Mouse (Mus musculus) layer of hippocampus, postnatal 36 days (tissue): ENCODE measurements at regions not wholly inside any gene's neighbourhood (a gene's known extent, or its start where the extent isn't known, plus 50 kb on each side); places are given as distances from the start of the nearest gene placed in this dataset.

Experiments used
- DNase-seq, 2 experiments: peaks; one replicate each; pipeline ENCODE4 v3.0.0; 2022

- DNase-seq, result no peak
Observed at GRCm38 (mm10) chr11:17750345-17750744, 203.3 kb downstream of the Etaa1 start.

GRCm38 (mm10) chr11:17759224-17759623 is 194.5 kb downstream of the Etaa1 start:
- DNase-seq, result no peak

- DNase-seq, result no peak
Observed at GRCm38 (mm10) chr11:17763411-17763810, 190.3 kb downstream of the Etaa1 start.

DNA sequence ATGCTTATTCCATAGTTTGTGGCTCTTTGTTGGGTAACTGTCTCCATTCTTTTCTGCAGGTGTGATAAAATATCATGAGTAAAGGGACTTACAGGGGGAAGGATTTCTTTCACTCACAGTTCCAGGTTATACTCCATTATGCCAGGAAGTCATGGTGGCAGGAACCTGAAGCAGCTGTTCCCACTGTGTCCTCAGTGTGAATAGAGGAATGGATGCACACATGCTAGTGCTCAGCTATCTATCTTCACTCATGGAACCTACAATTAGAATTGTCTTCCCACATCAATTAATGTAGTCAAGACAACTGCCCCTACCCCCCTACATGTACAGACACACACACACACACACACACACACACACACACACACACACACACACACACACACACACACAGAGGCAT is 189.5 kb downstream of the Etaa1 start:
- no peak for DNase-seq

DNA sequence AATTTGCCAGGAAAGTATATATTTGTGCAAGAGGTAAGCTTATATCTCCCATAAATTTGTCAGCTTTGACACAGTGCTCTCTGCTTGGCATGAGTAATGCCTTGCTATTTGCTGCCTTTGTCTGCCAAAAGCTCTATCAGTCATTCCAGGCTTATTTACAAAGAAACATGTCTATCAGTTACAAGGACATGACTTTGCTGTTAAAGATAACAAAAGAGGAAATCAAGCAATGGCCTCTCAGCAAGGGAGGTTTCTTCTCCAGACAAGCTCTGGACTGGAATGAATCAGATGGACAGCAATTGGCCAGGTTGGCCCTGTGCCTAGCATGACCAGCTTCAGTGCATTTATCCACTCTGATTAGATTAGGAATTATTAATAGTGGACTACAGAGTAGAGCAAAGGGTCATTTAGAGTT is 185.3 kb downstream of the Etaa1 start:
- DNase-seq, result no peak

- DNase-seq, result no peak
Observed at GRCm38 (mm10) chr11:17768837-17769466, 184.7 kb downstream of the Etaa1 start.

DNA sequence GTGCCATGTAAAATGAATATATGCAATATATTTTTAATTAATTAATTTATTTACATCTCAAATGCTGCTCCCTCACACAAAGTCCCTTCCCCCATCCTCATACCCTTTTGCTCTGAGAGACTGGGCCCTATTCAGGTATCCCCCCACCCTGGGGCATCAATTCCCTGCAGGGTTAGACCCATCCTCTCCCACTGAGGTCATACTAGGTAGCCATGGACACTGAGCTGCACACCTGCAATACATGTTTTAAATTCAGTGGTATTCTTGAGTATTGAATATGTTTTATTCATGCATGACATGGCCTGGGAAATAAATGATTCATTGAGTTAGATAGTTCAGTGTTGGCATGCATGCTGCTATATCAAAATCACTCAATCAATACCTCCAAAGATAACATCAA is 156.0 kb downstream of the Etaa1 start:
- DNase-seq, result no peak

DNA sequence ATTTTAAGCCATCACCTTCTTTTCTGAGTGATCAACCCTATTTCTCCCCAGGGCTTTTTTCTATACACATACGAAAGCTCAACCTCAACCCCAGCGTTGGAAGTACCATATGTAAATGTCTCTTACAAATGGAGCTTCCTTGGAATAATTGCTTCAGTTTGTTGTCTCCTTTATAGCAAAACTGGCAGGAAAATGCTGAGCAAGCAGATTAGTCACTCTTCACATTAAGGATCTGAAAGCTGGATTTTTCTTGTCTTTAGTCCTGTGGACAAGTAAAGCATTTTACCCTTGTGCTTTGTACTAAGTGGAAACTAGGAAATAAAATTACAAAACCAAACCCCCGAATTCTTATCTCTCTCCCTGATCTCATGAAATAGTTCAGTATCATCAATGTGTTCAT is 145.8 kb downstream of the Etaa1 start:
- no peak for DNase-seq

DNA sequence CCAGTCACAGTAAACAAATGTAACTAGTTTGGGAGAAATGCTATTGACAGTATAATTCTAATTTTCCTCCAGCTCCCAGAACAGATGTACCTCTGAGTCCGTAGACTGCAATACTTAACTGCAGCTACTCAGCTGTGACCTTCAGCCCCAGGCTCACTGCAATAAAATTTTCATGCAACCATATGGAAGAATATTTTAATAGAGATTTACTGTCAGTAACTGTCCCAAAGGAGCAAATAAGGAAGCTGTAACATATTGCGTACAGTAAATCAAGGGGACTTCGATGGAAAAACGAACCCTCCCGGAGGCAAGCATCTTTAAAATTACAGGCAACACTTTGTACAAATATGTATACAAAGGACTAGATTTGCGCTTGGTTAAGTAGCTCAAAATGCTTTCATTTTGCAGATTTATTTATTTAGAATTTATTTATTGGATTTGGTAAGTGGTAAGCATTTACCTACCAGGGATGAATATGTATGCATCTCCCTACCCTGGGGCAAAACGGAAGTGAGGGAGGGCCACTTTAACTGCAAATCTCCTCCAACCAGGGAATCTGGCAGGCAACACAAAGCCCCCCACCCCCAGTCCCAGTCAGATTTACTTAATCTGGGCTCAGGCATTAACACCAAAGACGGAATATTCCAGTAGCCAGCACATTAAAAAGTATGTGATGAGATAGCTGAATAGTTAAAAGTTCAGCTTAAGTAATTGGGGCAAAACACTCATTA is 141.7 kb downstream of the Etaa1 start:
- no peak for DNase-seq

DNA sequence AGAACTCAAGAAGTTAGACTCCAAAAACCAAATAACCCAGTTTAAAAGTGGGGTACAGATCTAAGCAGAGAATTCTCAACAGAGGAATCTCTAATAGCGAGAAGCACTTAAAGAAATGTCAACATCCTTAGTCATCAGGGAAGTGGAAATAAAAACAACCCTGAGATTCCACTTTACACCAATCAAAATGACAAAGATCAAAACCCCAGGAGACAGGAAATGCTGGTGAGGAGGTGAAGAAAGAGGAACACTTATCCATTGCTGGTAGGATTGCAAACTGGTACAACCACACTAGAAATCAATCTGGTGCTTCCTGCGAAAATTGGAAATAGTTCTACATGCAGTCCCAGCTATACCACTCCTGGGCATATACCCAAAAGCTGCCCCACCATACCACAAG is 111.0 kb downstream of the Etaa1 start:
- DNase-seq, result no peak

- no peak for DNase-seq
Observed at GRCm38 (mm10) chr11:17852405-17852804, 101.3 kb downstream of the Etaa1 start.

DNA sequence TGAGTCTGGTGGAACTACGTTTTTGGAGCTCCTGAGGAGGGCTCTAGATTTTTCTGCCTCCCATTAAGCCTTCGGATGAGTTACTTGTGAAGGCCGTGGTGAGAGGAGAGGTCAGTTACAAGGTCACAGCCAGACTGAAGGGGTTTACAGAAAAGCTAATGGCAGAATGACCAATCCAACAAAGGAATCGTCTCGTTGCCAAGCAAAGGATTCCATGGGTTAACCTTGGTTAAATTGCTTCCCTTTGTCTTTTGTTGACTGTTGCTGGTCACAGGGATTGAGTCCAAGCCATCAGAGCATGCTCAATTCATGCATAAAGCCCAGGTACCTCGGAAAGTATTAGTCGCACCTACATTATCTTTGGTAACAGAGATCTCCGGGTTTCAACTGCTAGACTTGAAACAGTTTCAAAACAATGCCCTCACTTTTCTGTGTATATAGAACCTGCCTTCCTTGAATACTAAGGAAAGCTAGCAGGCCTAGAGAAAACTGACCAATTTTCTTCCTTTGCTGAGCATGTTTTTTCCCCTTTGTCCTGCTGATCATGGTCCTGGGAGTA is 100.3 kb downstream of the Etaa1 start:
- no peak for DNase-seq

- no peak for DNase-seq
Observed at GRCm38 (mm10) chr11:17853832-17854231, 99.8 kb downstream of the Etaa1 start.

GRCm38 (mm10) chr11:17859364-17860131 is 94.1 kb downstream of the Etaa1 start:
- DNase-seq, result no peak

GRCm38 (mm10) chr11:17864833-17865397 is 88.8 kb downstream of the Etaa1 start:
- no peak for DNase-seq

GRCm38 (mm10) chr11:17870690-17871089 is 83.0 kb downstream of the Etaa1 start:
- DNase-seq, result no peak

DNA sequence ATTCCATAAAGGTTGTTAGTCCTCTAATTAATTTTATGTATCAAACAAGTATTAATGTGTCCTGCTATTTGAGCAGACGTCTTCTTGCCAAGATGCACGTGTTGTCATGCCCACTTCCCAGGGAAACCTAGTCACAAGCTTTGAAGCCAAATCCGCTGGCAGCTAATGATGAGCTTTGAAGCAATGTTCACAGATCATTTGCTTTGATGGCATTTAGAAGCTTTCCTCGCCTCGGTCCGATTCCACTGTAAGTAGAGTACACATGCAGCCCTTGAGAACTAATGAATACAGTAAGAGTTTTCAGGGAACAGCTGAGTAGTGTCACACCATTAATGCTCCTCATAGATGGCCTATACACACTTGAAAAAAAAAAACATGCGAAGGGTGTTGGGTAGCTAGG is 81.8 kb downstream of the Etaa1 start:
- no peak for DNase-seq

- DNase-seq, result no peak
Observed at GRCm38 (mm10) chr11:17883276-17883675, 70.4 kb downstream of the Etaa1 start.
